Mouse (Mus musculus) heart, adult 2 months (tissue): ENCODE measurements around the gene Crk.

Experiments used
- CTCF ChIP-seq: fragments of 200-600 bp; IDR thresholded peaks from 2 replicates; pipeline ENCODE4 v1.8.1; 2022; ENCODE audit warnings: antibody characterized with exemption, mild to moderate bottlenecking, moderate library complexity
- EP300 ChIP-seq: fragments of 200-500 bp; IDR thresholded peaks from 2 replicates; pipeline ENCODE4 v1.6.1; 2011; ENCODE audit warnings: low read depth, low read length, control low read depth; ENCODE audit not compliant: insufficient read depth
- POLR2A ChIP-seq: fragments of 200-500 bp; IDR thresholded peaks from 2 replicates; pipeline ENCODE4 v1.6.1; 2011; ENCODE audit warnings: mild to moderate bottlenecking, low read depth, low read length, control low read depth; ENCODE audit not compliant: insufficient read depth

DNA sequence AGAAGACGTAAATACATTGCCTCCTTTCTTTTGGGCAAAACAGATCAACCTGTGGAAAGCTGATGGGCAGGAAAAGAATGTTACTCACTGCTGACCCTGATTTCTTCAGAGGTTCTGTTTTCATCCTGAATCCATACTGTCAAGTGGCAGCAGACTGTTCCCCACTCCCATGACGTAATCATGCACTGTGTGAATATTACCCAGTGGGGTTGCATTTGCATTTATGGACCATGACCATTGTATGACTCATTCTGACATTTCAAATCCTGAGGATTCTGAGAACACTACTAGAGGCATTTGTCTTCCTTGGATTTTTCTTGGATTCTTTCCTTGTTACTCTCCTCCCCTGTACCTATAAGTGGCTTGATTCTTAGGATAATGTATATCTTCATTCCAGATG, 24.7 kb downstream of the Crk start:
- TF ChIP-seq CTCF (no peak), POLR2A (no peak), EP300 (no peak)
